Mouse (Mus musculus) ES-Bruce4 (cell line): ENCODE data around the gene Tm4sf1. TPM values are rescaled to one million over a fixed set of nuclear protein-coding genes. Genes with fewer than 3 reads are reported as not detected.

Source experiments
- H3K27ac ChIP-seq: 2 replicates; pipeline ENCODE4 v1.5.1; 2012; ENCODE audit warnings: low read length, inconsistent platforms; ENCODE audit not compliant: insufficient read depth
- H3K27me3 ChIP-seq: 2 replicates; pipeline ENCODE4 v1.6.1; 2012; ENCODE audit warnings: mild to moderate bottlenecking, low read length, inconsistent platforms; ENCODE audit not compliant: control insufficient read depth, poor library complexity, insufficient read depth, severe bottlenecking
- H3K36me3 ChIP-seq: 2 replicates; pipeline ENCODE4 v1.6.1; 2012; ENCODE audit warnings: inconsistent platforms, mild to moderate bottlenecking, low read length, moderate library complexity; ENCODE audit not compliant: control insufficient read depth, poor library complexity, insufficient read depth, severe bottlenecking
- H3K4me1 ChIP-seq: one replicate; pipeline ENCODE4 v1.8.1; 2011; ENCODE audit warnings: low read length; ENCODE audit not compliant: control insufficient read depth, insufficient read depth
- H3K4me3 ChIP-seq: 2 replicates; pipeline ENCODE4 v1.5.1; 2011; ENCODE audit warnings: low read depth, mild to moderate bottlenecking, low read length
- H3K9ac ChIP-seq: 2 replicates; pipeline ENCODE4 v1.6.1; 2012; ENCODE audit warnings: low read depth, mild to moderate bottlenecking, inconsistent platforms; ENCODE audit not compliant: poor library complexity, severe bottlenecking
- H3K9me3 ChIP-seq: replicated peaks from 2 replicates; pipeline ENCODE4 v1.6.1; 2012; ENCODE audit warnings: mild to moderate bottlenecking, low read length, inconsistent platforms; ENCODE audit not compliant: control insufficient read depth, poor library complexity, insufficient read depth, severe bottlenecking
- CTCF ChIP-seq: IDR thresholded peaks from one replicate; pipeline ENCODE4 v1.8.1; 2011; ENCODE audit warnings: low read depth, low read length
- EP300 ChIP-seq: IDR thresholded peaks from 2 replicates; pipeline ENCODE4 v1.6.1; 2011; ENCODE audit warnings: low read depth, low read length; ENCODE audit not compliant: insufficient read depth
- POLR2A ChIP-seq: IDR thresholded peaks from one replicate; pipeline ENCODE4 v1.8.1; 2011; ENCODE audit warnings: low read length; ENCODE audit not compliant: insufficient read depth
- polyA plus RNA-seq: library from polyadenylated mRNA; stranded (reverse); fragments of >200 nt; gene quantifications from 2 replicates; pipeline ENCODE4 v1.2.4, GENCODE M21; 2011; ENCODE audit warnings: low read depth; ENCODE audit not compliant: missing spikeins, insufficient read depth, insufficient read length

Gene Tm4sf1
- polyA plus RNA-seq, result 0.81 and 2.9 TPM in 2 replicates

DNA sequence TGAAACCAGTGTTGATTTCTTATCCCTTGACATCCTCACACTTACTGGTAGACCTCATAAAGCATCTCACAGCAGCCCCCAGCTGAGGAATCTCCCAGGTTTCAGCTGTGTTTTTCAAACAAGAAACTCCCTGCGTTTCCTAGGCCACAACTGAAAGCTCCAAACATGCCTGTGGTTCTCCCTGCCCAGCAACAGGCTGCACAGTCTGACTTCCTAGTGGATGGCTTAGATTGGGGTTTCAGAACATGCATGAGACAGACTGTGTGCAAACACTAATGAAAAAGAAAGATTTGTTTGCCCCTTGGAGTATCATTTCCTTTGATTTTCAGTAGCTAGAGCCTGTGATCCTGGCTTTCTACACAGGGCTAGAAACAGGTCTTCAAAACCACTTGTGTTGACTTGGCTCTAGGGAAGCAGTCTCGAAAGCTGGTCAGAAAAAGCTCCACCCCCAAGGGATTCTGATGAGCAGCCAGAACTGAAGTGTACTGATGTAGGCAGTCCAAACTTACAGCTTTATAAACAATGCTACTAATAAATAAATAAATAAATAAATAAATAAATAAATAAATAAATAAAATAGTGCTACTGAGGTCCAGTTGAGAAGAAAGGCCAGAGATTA lies at the start of gene Tm4sf1:
Gene Tm4sf1, minus strand, starts transcription at position 68 of the 619 bp plus-strand sequence.
- TF ChIP-seq EP300 (no peak), CTCF (no peak), POLR2A (no peak)
- Histone ChIP-seq H3K27ac (no peak within 1 kb of the TSS), H3K4me3 (no peak within 1 kb of the TSS), H3K36me3 (no peaks in the 10 kb centered on the region), H3K9me3 (no peaks in the 10 kb centered on the region), H3K27me3 (no peaks in the 10 kb centered on the region; the same call in 1 of the 2 replicates), H3K4me1 (no peaks in the 10 kb centered on the region), H3K9ac (no peak within 1 kb of the TSS)

GRCm38 (mm10) chr3:57344811-57345210 lies 43.0 kb upstream of the Tm4sf1 start:
- Histone ChIP-seq H3K4me3 (no peak overlapping the region), H3K27ac (no peak overlapping the region), H3K9ac (no peak overlapping the region), H3K36me3 (no peaks in the 10 kb centered on the region), H3K27me3 (no peaks in the 10 kb centered on the region), H3K9me3 (no peaks in the 10 kb centered on the region), H3K4me1 (no peaks in the 10 kb centered on the region)
- TF ChIP-seq CTCF (no peak), POLR2A (no peak)

DNA sequence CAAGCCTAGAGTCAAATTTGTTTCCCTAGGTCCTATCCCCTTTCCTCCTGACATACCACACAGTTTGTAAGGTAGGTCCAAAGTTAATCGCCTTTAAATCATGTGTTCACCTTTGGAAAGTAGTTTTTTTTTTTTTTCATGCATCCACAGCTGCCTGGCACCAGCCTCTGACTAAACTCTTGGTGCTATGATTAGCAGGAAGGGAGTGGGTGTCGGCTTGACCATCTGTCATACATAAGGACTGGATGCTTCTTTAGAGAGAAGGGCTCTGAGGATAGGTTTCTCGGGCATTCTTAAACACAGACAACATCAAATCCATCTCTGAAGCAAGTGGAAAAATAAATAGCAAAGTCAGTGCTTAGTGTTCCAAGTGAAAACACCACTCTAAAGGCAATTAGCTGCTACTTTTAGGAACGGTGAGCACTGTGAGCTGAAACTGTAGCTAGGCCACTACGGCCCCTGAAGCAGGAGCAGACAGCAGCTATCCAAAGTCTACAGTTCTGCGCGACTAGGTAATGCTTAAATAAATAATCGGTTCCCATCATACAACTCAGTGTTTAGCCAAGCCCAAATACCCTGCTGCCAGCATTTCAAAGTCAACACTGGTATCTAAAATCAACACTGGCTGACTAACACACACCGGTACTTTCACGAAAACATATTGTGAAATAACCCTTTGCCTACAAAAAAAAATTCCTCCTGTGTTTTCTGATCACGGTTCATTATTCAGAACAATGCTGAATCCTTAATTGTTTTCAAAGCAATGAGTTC lies 42.2 kb upstream of the Tm4sf1 start:
- no peak for TF ChIP-seq EP300
- no peak for TF ChIP-seq POLR2A
- TF ChIP-seq CTCF, result no peak
- no peaks in the 10 kb centered on the region for H3K4me1 ChIP-seq
- no peaks in the 10 kb centered on the region for H3K9me3 ChIP-seq
- H3K27ac ChIP-seq, result no peak overlapping the region
- H3K36me3 ChIP-seq, result no peaks in the 10 kb centered on the region
- H3K27me3 ChIP-seq, result no peaks in the 10 kb centered on the region
- no peak overlapping the region for H3K4me3 ChIP-seq
- no peak overlapping the region for H3K9ac ChIP-seq

DNA sequence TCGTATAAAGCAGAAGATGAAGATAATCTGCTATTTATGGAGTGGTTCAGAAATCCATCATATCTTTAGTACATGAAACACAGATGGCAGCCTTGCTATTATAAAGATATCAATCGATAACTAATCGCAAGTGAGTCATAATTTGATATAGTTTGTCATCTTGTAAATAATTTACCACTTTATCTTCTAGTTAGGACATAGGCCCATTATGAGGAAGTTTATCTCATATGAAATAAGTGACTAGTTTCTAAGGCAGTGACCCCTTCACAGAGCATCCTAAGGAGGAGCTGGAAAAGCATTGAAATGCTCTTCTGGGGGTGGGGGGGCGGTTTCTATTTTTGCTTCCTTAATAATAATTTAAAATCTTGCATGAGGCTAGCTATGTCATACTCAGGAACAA lies 41.2 kb upstream of the Tm4sf1 start:
- Histone ChIP-seq H3K9me3 (no peaks in the 10 kb centered on the region), H3K4me1 (no peaks in the 10 kb centered on the region), H3K36me3 (no peaks in the 10 kb centered on the region), H3K9ac (no peak overlapping the region), H3K27me3 (no peaks in the 10 kb centered on the region), H3K27ac (no peak overlapping the region), H3K4me3 (no peak overlapping the region)
- TF ChIP-seq POLR2A, result no peak
- TF ChIP-seq EP300, result no peak
- TF ChIP-seq CTCF, result no peak

- Histone ChIP-seq H3K4me1 (no peaks in the 10 kb centered on the region), H3K9ac (no peak overlapping the region), H3K27me3 (no peaks in the 10 kb centered on the region), H3K4me3 (no peak overlapping the region), H3K27ac (no peak overlapping the region), H3K9me3 (no peaks in the 10 kb centered on the region), H3K36me3 (no peaks in the 10 kb centered on the region)
- no peak for TF ChIP-seq POLR2A
- TF ChIP-seq CTCF, result no peak
- TF ChIP-seq EP300, result no peak
Measured at GRCm38 (mm10) chr3:57341321-57341720, 39.5 kb upstream of the Tm4sf1 start.

- Histone ChIP-seq H3K36me3 (no peaks in the 10 kb centered on the region), H3K4me1 (no peaks in the 10 kb centered on the region), H3K9ac (no peak overlapping the region), H3K27ac (no peak overlapping the region), H3K4me3 (no peak overlapping the region), H3K9me3 (no peaks in the 10 kb centered on the region), H3K27me3 (no peaks in the 10 kb centered on the region)
- TF ChIP-seq POLR2A, result no peak
- no peak for TF ChIP-seq EP300
- no peak for TF ChIP-seq CTCF
Measured at GRCm38 (mm10) chr3:57335080-57335815, 33.5 kb upstream of the Tm4sf1 start.
